Mouse (Mus musculus) kidney, embryonic 16.5 days (tissue): Measurements from ENCODE around the gene Tubg1. TPM values are rescaled to one million over a fixed set of nuclear protein-coding genes. Genes with fewer than 3 reads are reported as not detected.
A peak's percentile ranks its signal among the peaks of the same experiment; 100 is the strongest.

Experiments used
- ATAC-seq: fragments of 200-750 bp; cut with Nextera tagmentation; 2 replicates; pipeline ENCODE4 v1.8.0; 2017; ENCODE audit warnings: moderate TSS enrichment; ENCODE audit not compliant: low FRiP score, low TSS enrichment
- H3K27ac ChIP-seq: fragments of 300-500 bp; sonication (generic); 2 replicates; pipeline ENCODE4 v1.5.1; 2014; ENCODE audit warnings: low read length
- H3K27me3 ChIP-seq: fragments of 300-500 bp; sonication (generic); 2 replicates; pipeline ENCODE4 v1.6.1; 2014; ENCODE audit warnings: low read length, control low read depth, mixed read lengths; ENCODE audit not compliant: insufficient read depth
- H3K36me3 ChIP-seq: fragments of 300-500 bp; sonication (generic); 2 replicates; pipeline ENCODE4 v1.6.1; 2014; ENCODE audit warnings: low read length, control low read depth, mixed read lengths; ENCODE audit not compliant: insufficient read depth
- H3K4me1 ChIP-seq: fragments of 300-500 bp; sonication (generic); 2 replicates; pipeline ENCODE4 v1.6.1; 2014; ENCODE audit warnings: low read length, control low read depth, mixed read lengths; ENCODE audit not compliant: insufficient read depth
- H3K4me2 ChIP-seq: fragments of 300-500 bp; sonication (generic); replicated peaks from 2 replicates; pipeline ENCODE4 v1.6.1; 2014; ENCODE audit warnings: low read depth, low read length
- H3K4me3 ChIP-seq: fragments of 300-500 bp; sonication (generic); 2 replicates; pipeline ENCODE4 v1.5.1; 2014; ENCODE audit warnings: mild to moderate bottlenecking, low read length
- H3K9ac ChIP-seq: fragments of 300-500 bp; sonication (generic); replicated peaks from 2 replicates; pipeline ENCODE4 v1.6.1; 2014; ENCODE audit warnings: low read length
- H3K9me3 ChIP-seq: fragments of 300-500 bp; sonication (generic); 2 replicates; pipeline ENCODE4 v1.6.1; 2016; ENCODE audit warnings: low read length, control low read depth
- WGBS: fragments of 180-500 bp; shearing (Covaris S2); extraction: QIAGEN DNeasy Blood & Tissue Kit; methylation state at CpG from one replicate; pipeline ENCODE4 v1.1.7; 2014; 5-methylcytosine and 5-hydroxymethylcytosine counted together
- polyA plus RNA-seq: library from polyadenylated mRNA; unstranded; fragments of >200 nt; fragmentation: Nextera tagmentation; extraction: Ambion mirVana; gene quantifications from 2 replicates; pipeline ENCODE4 v1.2.1, GENCODE M21; 2015

Gene Tubg1
- polyA plus RNA-seq, 1 experiment from 2014 or later, result 98.2 TPM

DNA sequence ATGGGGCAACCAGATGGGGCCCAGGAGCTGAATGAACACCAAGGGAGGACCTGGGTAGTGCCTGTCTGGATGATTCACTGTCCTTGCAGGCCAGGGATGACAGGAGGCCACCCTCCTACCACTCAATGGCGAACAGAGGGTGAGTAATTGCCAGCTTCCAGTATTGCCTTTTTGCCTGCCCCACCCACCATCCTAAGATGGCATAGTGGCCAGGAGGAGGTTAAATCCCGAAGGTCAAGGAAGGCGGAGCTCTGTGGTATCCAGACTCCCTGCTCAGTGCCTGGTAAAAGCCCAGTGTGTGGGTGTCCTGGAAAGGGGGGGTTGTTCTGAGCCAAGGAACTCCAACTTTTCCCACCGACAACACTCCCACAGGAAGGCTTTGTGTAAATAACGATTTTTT lies 42.6 kb downstream of the Tubg1 start:
- no peak overlapping the region for H3K27ac ChIP-seq
- H3K4me1 ChIP-seq, result peaks cover 39% of the 10 kb centered on the region
- no peaks in the 10 kb centered on the region for H3K9me3 ChIP-seq
- no peak overlapping the region for H3K4me3 ChIP-seq
- 60% methylated on average over 5 of the region's 5 CpGs for WGBS
- no peak for ATAC-seq
- H3K27me3 ChIP-seq, result peaks cover 10% of the 10 kb centered on the region; the same call in 1 of the 2 replicates
- peaks cover 38% of the 10 kb centered on the region for H3K36me3 ChIP-seq
- H3K4me2 ChIP-seq, result no peak overlapping the region
- no peak overlapping the region for H3K9ac ChIP-seq

DNA sequence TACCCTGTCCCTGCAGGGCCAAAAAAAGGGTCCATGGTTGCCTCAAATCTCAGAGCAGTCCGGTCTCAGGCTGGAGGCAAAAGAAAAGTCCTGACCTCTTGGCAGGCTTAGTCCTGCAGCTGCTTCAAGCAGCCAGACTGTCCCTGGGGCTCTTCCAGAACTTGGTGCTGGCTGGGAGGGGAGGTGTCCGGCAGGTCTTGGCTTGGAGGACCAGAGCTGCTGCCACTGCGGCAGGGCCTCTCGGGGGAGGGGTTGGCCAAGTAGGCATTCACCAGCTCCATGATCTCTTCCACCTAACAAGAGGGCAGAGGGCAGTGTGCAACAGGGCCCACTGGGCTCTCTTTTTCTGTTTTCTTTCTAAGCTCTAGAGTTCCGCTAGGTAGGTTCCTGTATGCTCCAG lies 43.0 kb downstream of the Tubg1 start:
- no peak overlapping the region for H3K4me3 ChIP-seq
- H3K9ac ChIP-seq, result no peak overlapping the region
- no peaks in the 10 kb centered on the region for H3K9me3 ChIP-seq
- no peak overlapping the region for H3K27ac ChIP-seq
- no peak for ATAC-seq
- peaks cover 43% of the 10 kb centered on the region for H3K36me3 ChIP-seq
- peaks cover 14% of the 10 kb centered on the region; the same call in 1 of the 2 replicates for H3K27me3 ChIP-seq
- H3K4me2 ChIP-seq, result no peak overlapping the region
- H3K4me1 ChIP-seq, result peaks cover 42% of the 10 kb centered on the region
- WGBS, result 59% methylated on average over 5 of the region's 5 CpGs

DNA sequence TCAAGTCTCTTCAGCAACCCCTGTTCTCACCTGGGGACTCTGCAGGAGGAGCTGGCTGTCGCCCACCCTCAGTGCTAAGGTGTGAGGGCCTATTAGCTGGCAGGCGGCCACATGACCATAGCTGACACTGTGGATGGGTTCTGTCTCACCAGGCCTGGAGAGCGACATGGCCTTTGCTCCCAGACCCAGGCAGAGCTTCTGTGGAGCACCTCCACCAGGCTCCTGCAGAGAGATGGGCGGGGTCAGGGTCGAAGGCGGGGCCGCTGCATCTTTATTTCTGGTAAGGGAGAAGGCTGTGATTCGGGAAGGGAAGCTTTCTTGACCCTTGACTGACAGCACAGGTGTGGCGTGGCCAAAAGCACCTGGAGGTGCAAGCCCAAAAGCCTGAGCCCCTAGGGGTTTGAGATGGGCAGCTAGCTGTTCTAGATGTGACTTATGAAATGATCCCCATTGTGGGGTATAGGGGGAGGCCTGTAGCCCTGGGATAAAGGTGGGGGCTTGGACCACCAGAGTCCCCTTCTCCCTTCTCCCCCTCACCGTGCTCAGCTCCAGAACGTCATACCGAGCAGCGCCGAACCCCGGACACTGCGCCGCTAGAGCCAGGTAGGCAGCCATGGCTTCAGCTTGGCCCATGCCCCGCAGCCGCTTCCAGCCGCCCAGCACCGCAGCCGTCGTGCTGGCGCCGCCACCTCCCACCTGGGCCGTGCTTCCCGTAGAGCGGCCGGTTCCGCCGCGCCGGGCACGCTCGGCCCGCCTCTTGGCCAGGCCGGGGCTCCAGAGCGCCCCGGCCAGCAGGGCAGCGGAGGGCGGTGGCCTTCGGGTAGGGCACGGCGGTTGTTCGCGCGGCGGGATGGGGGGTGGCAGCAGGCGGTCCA lies 44.0 kb downstream of the Tubg1 start:
- Histone ChIP-seq H3K4me3 (peak overlapping the region; percentile 35), H3K9ac (peak overlapping the region; percentile 48; the same call in 1 of the 2 replicates), H3K27ac (no peak overlapping the region), H3K36me3 (peaks cover 44% of the 10 kb centered on the region), H3K4me1 (peaks cover 51% of the 10 kb centered on the region), H3K27me3 (peaks cover 17% of the 10 kb centered on the region; the same call in 1 of the 2 replicates), H3K4me2 (peak overlapping the region; percentile 59), H3K9me3 (no peaks in the 10 kb centered on the region)
- 0 out of 2 replicates have a peak, but pooled peaks have one; percentile 3 for ATAC-seq
- WGBS, result 31% methylated on average over 48 of the region's 49 CpGs

DNA sequence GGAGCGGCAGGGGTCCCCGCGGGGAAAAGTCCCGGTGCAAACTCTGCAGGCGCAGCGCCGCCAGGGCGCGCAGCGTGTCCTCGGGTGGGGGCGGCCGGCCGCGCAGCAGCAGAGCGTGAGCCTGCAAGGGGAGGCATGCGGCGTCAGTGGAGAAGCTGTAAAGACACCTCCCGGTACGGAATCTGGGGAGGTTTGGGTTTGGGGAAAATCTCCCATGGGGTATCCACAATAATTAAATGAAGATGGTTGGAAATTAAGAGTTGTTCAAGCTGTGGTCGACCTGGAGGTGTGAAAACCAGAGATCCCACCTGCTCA lies 44.6 kb downstream of the Tubg1 start:
- WGBS, result 22% methylated on average over 21 of the region's 21 CpGs
- H3K4me1 ChIP-seq, result peaks cover 57% of the 10 kb centered on the region

DNA sequence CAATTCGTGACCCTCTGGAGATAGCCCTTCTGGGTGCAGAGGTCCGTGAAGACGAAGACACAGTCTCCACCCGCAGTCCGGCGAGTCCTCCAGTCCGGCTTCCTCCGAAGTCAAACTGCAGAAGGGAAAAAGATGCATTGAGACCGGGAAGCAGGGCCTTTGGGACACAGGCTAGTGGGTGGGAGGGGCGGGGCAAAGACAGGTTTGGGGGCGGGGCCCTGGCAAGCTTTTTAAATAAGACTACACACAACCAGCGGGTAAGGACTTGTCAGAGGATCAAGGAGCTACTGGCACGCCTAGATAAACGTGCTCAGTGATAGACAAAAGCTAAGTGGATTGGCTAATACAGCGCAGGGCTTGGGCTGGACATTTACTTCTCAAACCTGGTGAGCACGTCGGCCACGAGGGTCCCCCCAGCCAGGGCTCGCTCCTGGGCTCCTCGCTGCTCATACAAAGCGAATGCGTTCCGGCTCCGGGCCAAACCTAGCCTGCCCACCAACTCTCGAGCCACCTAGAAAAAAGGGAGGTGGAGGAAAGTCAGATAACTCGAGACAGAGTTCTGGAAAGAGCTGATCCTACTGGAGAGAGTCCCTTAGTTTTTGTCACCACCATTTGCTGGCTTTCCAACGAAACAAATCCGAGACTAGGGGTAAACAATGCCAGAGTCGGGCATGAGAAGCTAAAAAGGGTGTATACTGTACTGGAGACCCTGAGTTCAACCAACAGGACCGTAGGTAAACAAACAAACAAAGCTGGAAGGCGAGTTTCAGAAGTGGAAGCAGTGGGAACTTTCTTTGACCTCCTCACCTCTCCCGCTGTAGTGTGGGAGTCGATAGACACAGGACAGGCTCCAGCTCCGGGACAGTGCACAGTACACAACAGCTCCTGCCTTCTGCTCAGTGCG lies 45.2 kb downstream of the Tubg1 start:
- H3K4me2 ChIP-seq, result peak overlapping the region; percentile 59
- peaks cover 63% of the 10 kb centered on the region for H3K4me1 ChIP-seq
- 0 out of 2 replicates have a peak, but pooled peaks have one; percentile 27 for ATAC-seq
- 0 out of 2 replicates have a peak overlapping the region, but pooled peaks have one; percentile 35 for H3K4me3 ChIP-seq
- H3K9me3 ChIP-seq, result no peaks in the 10 kb centered on the region
- WGBS, result 33% methylated on average over 33 of the region's 35 CpGs
- no peak overlapping the region for H3K27ac ChIP-seq
- H3K36me3 ChIP-seq, result peaks cover 44% of the 10 kb centered on the region
- H3K27me3 ChIP-seq, result peaks cover 17% of the 10 kb centered on the region; the same call in 1 of the 2 replicates
- 0 out of 2 replicates have a peak overlapping the region, but pooled peaks have one; percentile 48 for H3K9ac ChIP-seq

More for the DNA sequence above, 44.6 kb downstream of the Tubg1 start:
- Histone ChIP-seq H3K9ac (peak overlapping the region; percentile 48; the same call in 1 of the 2 replicates), H3K27ac (no peak overlapping the region), H3K27me3 (peaks cover 17% of the 10 kb centered on the region; the same call in 1 of the 2 replicates), H3K36me3 (peaks cover 44% of the 10 kb centered on the region), H3K4me2 (peak overlapping the region; percentile 59), H3K9me3 (no peaks in the 10 kb centered on the region), H3K4me3 (peak overlapping the region; percentile 35)
- no peak for ATAC-seq

DNA sequence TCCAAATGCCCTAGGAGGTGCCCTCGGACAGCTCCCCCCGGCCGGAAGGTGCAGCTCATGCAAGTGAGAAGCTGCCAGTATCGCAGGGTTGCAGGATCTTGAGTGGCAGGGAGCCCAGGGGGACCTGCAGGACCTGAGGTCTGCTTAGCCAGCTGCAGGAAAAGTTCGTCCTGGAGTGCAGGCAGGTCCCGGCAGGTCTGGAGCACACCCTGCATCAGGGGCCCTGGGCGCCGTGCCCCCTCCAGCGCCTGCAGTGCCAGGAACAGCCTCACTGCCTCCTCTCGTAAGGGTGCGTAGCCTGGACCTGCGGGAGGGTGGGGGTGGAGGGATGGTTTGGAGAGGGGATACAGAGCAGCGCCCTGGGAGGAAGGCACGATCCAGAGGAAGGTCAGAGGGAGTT lies 46.6 kb downstream of the Tubg1 start:
- Histone ChIP-seq H3K27ac (no peak overlapping the region), H3K4me3 (no peak overlapping the region), H3K4me2 (no peak overlapping the region), H3K9me3 (no peaks in the 10 kb centered on the region), H3K27me3 (peaks cover 17% of the 10 kb centered on the region; the same call in 1 of the 2 replicates), H3K9ac (no peak overlapping the region), H3K36me3 (peaks cover 44% of the 10 kb centered on the region), H3K4me1 (peaks cover 66% of the 10 kb centered on the region)
- WGBS, result 67% methylated on average over 14 of the region's 14 CpGs
- ATAC-seq, result no peak

DNA sequence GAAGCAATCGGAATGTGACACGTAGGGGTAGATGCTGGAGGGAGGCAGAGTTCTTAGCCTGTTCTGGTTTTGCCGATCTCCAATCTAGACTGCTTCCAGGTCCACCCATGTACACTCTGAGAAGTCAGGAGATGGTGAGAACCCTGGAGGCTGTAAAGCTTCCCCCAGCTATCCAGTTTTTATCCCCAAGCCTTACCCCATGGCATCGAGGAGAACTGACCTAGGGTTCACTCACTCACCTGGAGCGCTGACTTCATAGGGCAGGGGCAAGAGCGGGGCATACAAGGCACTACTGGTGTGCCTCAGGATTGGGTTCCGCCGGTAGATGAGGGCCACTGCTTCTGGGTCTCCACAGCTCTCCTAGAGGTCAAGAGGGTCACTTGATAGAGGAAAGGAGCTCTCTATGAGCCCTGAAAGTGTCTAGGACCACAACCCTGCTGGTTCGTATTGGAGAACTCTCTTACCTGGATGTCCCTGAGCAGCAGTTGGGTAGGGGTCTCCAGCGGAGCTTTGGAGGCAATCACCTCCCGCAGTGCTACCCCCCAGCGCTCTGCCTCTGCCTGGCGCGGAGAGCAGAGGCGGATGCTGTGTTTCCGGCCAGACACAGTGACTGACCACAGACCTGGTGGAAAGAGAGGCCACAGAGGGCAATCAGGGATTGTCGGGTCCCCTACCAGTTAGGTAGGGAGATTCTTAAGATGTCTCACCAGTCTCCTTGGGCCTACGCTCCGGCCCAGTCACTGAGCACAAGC lies 47.6 kb downstream of the Tubg1 start:
- 0 out of 2 replicates have a peak overlapping the region, but pooled peaks have one; percentile 1 for H3K9ac ChIP-seq
- no peaks in the 10 kb centered on the region for H3K9me3 ChIP-seq
- H3K4me2 ChIP-seq, result 0 out of 2 replicates have a peak overlapping the region, but pooled peaks have one; percentile 96
- no peak overlapping the region for H3K4me3 ChIP-seq
- 58% methylated on average over 19 of the region's 19 CpGs for WGBS
- peaks cover 36% of the 10 kb centered on the region for H3K36me3 ChIP-seq
- peaks cover 69% of the 10 kb centered on the region for H3K4me1 ChIP-seq
- no peak overlapping the region for H3K27ac ChIP-seq
- peaks cover 17% of the 10 kb centered on the region; the same call in 1 of the 2 replicates for H3K27me3 ChIP-seq
- no peak for ATAC-seq

DNA sequence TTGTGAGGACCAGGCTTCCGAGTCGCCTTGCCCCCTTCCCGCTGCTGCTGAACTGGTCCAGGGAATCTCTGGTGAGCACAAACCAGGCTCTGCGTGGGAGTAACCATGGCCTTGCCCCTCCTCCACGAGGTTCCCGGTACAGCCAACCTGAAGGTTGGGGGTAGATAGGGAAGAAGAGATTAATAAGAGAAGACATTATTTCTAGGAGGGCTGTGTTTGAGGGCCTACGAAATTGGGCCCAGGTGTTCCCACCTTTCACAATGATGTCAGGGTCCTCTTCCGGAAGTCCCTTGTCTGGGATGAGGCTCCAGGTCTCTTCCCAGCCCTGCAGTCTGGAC lies 48.2 kb downstream of the Tubg1 start:
- H3K4me2 ChIP-seq, result peak overlapping the region; percentile 96
- WGBS, result 50% methylated on average over 8 of the region's 8 CpGs

More for the DNA sequence above, 48.2 kb downstream of the Tubg1 start:
- H3K9me3 ChIP-seq, result no peaks in the 10 kb centered on the region
- peak overlapping the region; percentile 77; the same call in 1 of the 2 replicates for H3K4me3 ChIP-seq
- 0 out of 2 replicates have a peak overlapping the region, but pooled peaks have one; percentile 1 for H3K9ac ChIP-seq
- peaks cover 36% of the 10 kb centered on the region for H3K36me3 ChIP-seq
- H3K4me1 ChIP-seq, result peaks cover 71% of the 10 kb centered on the region
- ATAC-seq, result no peak
- peaks cover 17% of the 10 kb centered on the region; the same call in 1 of the 2 replicates for H3K27me3 ChIP-seq
- no peak overlapping the region for H3K27ac ChIP-seq
